Mouse (Mus musculus) ES-E14 (cell line): ENCODE measurements around the gene Fbxo28. TPM values are rescaled to one million over a fixed set of nuclear protein-coding genes. Genes with fewer than 3 reads are reported as not detected.

ENCODE experiments used
- DNase-seq: peaks from one replicate; pipeline ENCODE4 v3.0.0-alpha.2; 2013; ENCODE audit warnings: low read depth, low spot score
- H3K27ac ChIP-seq: 2 replicates; pipeline ENCODE4 v1.5.1; 2012; ENCODE audit warnings: low read depth, mild to moderate bottlenecking, low read length, moderate library complexity, mixed read lengths; ENCODE audit not compliant: poor library complexity, insufficient read depth, severe bottlenecking
- H3K36me3 ChIP-seq: 2 replicates; pipeline ENCODE4 v1.6.1; 2012; ENCODE audit warnings: mild to moderate bottlenecking, low read length, moderate library complexity, mixed read lengths; ENCODE audit not compliant: control insufficient read depth, poor library complexity, insufficient read depth, severe bottlenecking
- H3K4me1 ChIP-seq, 2 experiments: fragments of 150-350 bp in 1 of 2; sonication (generic) in 1 of 2; 2 replicates each; pipeline ENCODE4 v1.6.1; 2012; ENCODE audit warnings: low read length in 2 of 2, mild to moderate bottlenecking in 1 of 2, mixed read lengths in 1 of 2; ENCODE audit not compliant: control insufficient read depth in 2 of 2, insufficient read depth in 2 of 2, poor library complexity in 1 of 2
- H3K4me3 ChIP-seq, 2 experiments: fragments of 150-350 bp in 1 of 2; sonication (generic) in 1 of 2; 2 replicates each; pipeline ENCODE4 v1.5.1; 2012; ENCODE audit warnings: low read length in 2 of 2, low read depth in 1 of 2, mild to moderate bottlenecking in 1 of 2, mixed read lengths in 1 of 2; ENCODE audit not compliant: insufficient read depth in 1 of 2, poor library complexity in 1 of 2, severe bottlenecking in 1 of 2
- H3K9ac ChIP-seq: 2 replicates; pipeline ENCODE4 v1.6.1; 2012; ENCODE audit warnings: low read depth, mild to moderate bottlenecking, low read length, mixed read lengths; ENCODE audit not compliant: poor library complexity, insufficient read depth, severe bottlenecking
- H3K9me3 ChIP-seq: fragments of 150-350 bp; sonication (generic); 2 replicates; pipeline ENCODE4 v1.6.1; 2012; ENCODE audit warnings: low read depth, mild to moderate bottlenecking, low read length; ENCODE audit not compliant: control insufficient read depth, insufficient read depth
- CHD2 ChIP-seq: IDR thresholded peaks from 2 replicates; pipeline ENCODE4 v1.6.1; 2014; ENCODE audit warnings: mild to moderate bottlenecking, low read depth, low read length, inconsistent platforms
- HCFC1 ChIP-seq: IDR thresholded peaks from 2 replicates; pipeline ENCODE4 v1.6.1; 2012; ENCODE audit warnings: low read length, inconsistent platforms, borderline replicate concordance; ENCODE audit not compliant: insufficient read depth
- MAFK ChIP-seq: IDR thresholded peaks from 2 replicates; pipeline ENCODE4 v1.6.1; 2014; ENCODE audit warnings: mild to moderate bottlenecking, low read depth, low read length, inconsistent platforms; ENCODE audit not compliant: insufficient read depth
- ZC3H11A ChIP-seq: IDR thresholded peaks from 2 replicates; pipeline ENCODE4 v1.6.1; 2012; ENCODE audit warnings: low read depth, mild to moderate bottlenecking, inconsistent platforms, low read length, borderline replicate concordance
- ZNF384 ChIP-seq: IDR thresholded peaks from 2 replicates; pipeline ENCODE4 v1.6.1; 2012; ENCODE audit warnings: low read depth, low read length, inconsistent platforms
- in situ Hi-C, 2 experiments: fragments of 600-800 bp; cut with MboI; formaldehyde crosslinking; loops; one replicate each; pipeline ENCODE4 v1.15.1; 2025; ENCODE audit warnings: low sequenced_read_pairs in 2 of 2, inconsistent platforms in 1 of 2; ENCODE audit not compliant: unreplicated experiment in 2 of 2
- total RNA-seq: library from RNA; depleted of rRNA; stranded (reverse); fragments of 300-350 nt; gene quantifications from 2 replicates; pipeline ENCODE4 v1.2.3, GENCODE M21; 2012

The Fbxo28 gene
- total RNA-seq, 1 experiment: 25.8 TPM

- in situ Hi-C loops: no loop called here
- DNase-seq: no peak
- H3K4me3 ChIP-seq: no peak overlapping the region
- H3K9ac ChIP-seq: no peak overlapping the region
- H3K4me1 ChIP-seq: no peaks in the 10 kb centered on the region
- no peak for TF ChIP-seq HCFC1
- no peak for TF ChIP-seq MAFK
- TF ChIP-seq CHD2: no peak
- no peak for TF ChIP-seq ZNF384
- no peak for TF ChIP-seq ZC3H11A
- H3K9me3 ChIP-seq: no peaks in the 10 kb centered on the region
- H3K27ac ChIP-seq: no peak overlapping the region
- H3K36me3 ChIP-seq: no peaks in the 10 kb centered on the region
Measured at GRCm38 (mm10) chr1:182377519-182377918, 36.1 kb upstream of the Fbxo28 start.

- TF ChIP-seq MAFK: no peak
- TF ChIP-seq HCFC1: no peak
- TF ChIP-seq CHD2: no peak
- no peak for TF ChIP-seq ZC3H11A
- no peak for TF ChIP-seq ZNF384
- no peak for DNase-seq
- Histone ChIP-seq H3K4me3 (no peak overlapping the region), H3K9ac (no peak overlapping the region), H3K9me3 (no peaks in the 10 kb centered on the region), H3K36me3 (no peaks in the 10 kb centered on the region), H3K4me1 (no peaks in the 10 kb centered on the region), H3K27ac (no peak overlapping the region)
- in situ Hi-C loops: no loop called here
Measured at GRCm38 (mm10) chr1:182376826-182377225, 35.4 kb upstream of the Fbxo28 start.

- peak; percentile 49 for DNase-seq
- no peak overlapping the region for H3K4me3 ChIP-seq
- no peak overlapping the region for H3K27ac ChIP-seq
- H3K9ac ChIP-seq: no peak overlapping the region
- no peaks in the 10 kb centered on the region for H3K9me3 ChIP-seq
- no peaks in the 10 kb centered on the region for H3K4me1 ChIP-seq
- no peaks in the 10 kb centered on the region for H3K36me3 ChIP-seq
- no peak for TF ChIP-seq ZC3H11A
- in situ Hi-C loops: no loop called here
Measured at GRCm38 (mm10) chr1:182376221-182376620, 34.8 kb upstream of the Fbxo28 start.

GRCm38 (mm10) chr1:182371891-182372290 is 30.5 kb upstream of the Fbxo28 start:
- H3K36me3 ChIP-seq: no peaks in the 10 kb centered on the region
- no peak for TF ChIP-seq ZNF384
- no peak for TF ChIP-seq CHD2
- TF ChIP-seq MAFK: no peak
- no peak for TF ChIP-seq HCFC1
- no peak for TF ChIP-seq ZC3H11A
- H3K27ac ChIP-seq: no peak overlapping the region
- H3K9ac ChIP-seq: no peak overlapping the region
- in situ Hi-C loops: no loop called here
- H3K4me1 ChIP-seq: no peaks in the 10 kb centered on the region
- H3K9me3 ChIP-seq: no peaks in the 10 kb centered on the region
- H3K4me3 ChIP-seq: no peak overlapping the region
- no peak for DNase-seq

- Histone ChIP-seq H3K9ac (no peak overlapping the region), H3K27ac (no peak overlapping the region), H3K4me1 (no peaks in the 10 kb centered on the region), H3K36me3 (no peaks in the 10 kb centered on the region), H3K4me3 (no peak overlapping the region), H3K9me3 (no peaks in the 10 kb centered on the region)
- in situ Hi-C loops: no loop called here
- TF ChIP-seq ZNF384: no peak
- TF ChIP-seq HCFC1: no peak
- TF ChIP-seq CHD2: no peak
- TF ChIP-seq ZC3H11A: no peak
- TF ChIP-seq MAFK: no peak
- DNase-seq: no peak
Measured at GRCm38 (mm10) chr1:182369435-182369834, 28.0 kb upstream of the Fbxo28 start.
